Mouse (Mus musculus) hematopoietic stem cell, adult 5-6 weeks (primary cell): ENCODE data around the gene Ptpra. TPM values are rescaled to one million over a fixed set of nuclear protein-coding genes. Genes with fewer than 3 reads are reported as not detected.

ENCODE experiments used
- ATAC-seq, 2 experiments: fragments of 125-278 bp in 1 of 2; replicated peaks in 1 of 2; 2 replicates each; pipeline ENCODE4 v1.8.0; 2016 to 2017; ENCODE audit warnings: inconsistent platforms in 2 of 2, mild to moderate bottlenecking in 2 of 2, moderate number of reproducible peaks in 2 of 2, low read depth in 1 of 2, moderate TSS enrichment in 1 of 2; ENCODE audit not compliant: low FRiP score in 2 of 2, poor library complexity in 2 of 2, severe bottlenecking in 2 of 2, insufficient read depth in 1 of 2, low TSS enrichment in 1 of 2
- total RNA-seq: library from RNA; stranded (forward); fragments of 172-1452, 232-1000 nt; gene quantifications from 2 replicates; pipeline ENCODE4 v1.2.3, GENCODE M21; 2017

Ptpra gene
- total RNA-seq, 1 experiment from 2014 or later = 155 TPM

GRCm38 (mm10) chr2:130433152-130433551 lies 16.9 kb upstream of the Ptpra start:
- ATAC-seq = peak; percentile 42 to 48; a peak in 1 of 4 replicates

- no peak for ATAC-seq
These were observed 13.3 kb upstream of the Ptpra start for GRCm38 (mm10) chr2:130436769-130437168.

GRCm38 (mm10) chr2:130438861-130439260 lies 11.2 kb upstream of the Ptpra start:
- ATAC-seq = no peak

GRCm38 (mm10) chr2:130439840-130440480 lies 10.1 kb upstream of the Ptpra start:
- ATAC-seq = no peak

- ATAC-seq = no peak
These were observed 7.9 kb upstream of the Ptpra start for GRCm38 (mm10) chr2:130442162-130442561.

- ATAC-seq = no peak
These were observed 1.6 kb upstream of the Ptpra start for GRCm38 (mm10) chr2:130448449-130448848.

GRCm38 (mm10) chr2:130449021-130449793 lies 871 bp upstream of the Ptpra start:
- ATAC-seq = 0 out of 4 replicates have a peak, but pooled peaks of 1 of the 2 experiments have one; percentile 11

- peak; percentile 33 to 46; a peak in 2 of 4 replicates for ATAC-seq
These were observed 337 bp downstream of the Ptpra start for GRCm38 (mm10) chr2:130450434-130450796.

- ATAC-seq = no peak
These were observed 1.1 kb downstream of the Ptpra start for GRCm38 (mm10) chr2:130451086-130451726.

- ATAC-seq = no peak
These were observed 1.6 kb downstream of the Ptpra start for GRCm38 (mm10) chr2:130451727-130452090.

- ATAC-seq = no peak
These were observed 2.2 kb downstream of the Ptpra start for GRCm38 (mm10) chr2:130452266-130452665.

- no peak for ATAC-seq
These were observed 3.3 kb downstream of the Ptpra start for GRCm38 (mm10) chr2:130453421-130453820.

- ATAC-seq = no peak
These were observed 4.8 kb downstream of the Ptpra start for GRCm38 (mm10) chr2:130454748-130455370.

GRCm38 (mm10) chr2:130457871-130458270 lies 7.8 kb downstream of the Ptpra start:
- ATAC-seq = no peak

GRCm38 (mm10) chr2:130459576-130459975 lies 9.5 kb downstream of the Ptpra start:
- no peak for ATAC-seq

GRCm38 (mm10) chr2:130461287-130462071 lies 11.4 kb downstream of the Ptpra start:
- no peak; a peak in 1 of 4 replicates for ATAC-seq

- no peak for ATAC-seq
These were observed 16.4 kb downstream of the Ptpra start for GRCm38 (mm10) chr2:130466438-130466837.
